Mouse (Mus musculus) layer of hippocampus, adult 11-12 months (tissue): ENCODE results near the gene Sugp1.
"Not testable (repeated sequence)": the region's sequence is repeated elsewhere in the genome, so short reads cannot be mapped to it uniquely, and the experiment has no call there.

Experiments used
- DNase-seq: peaks from one replicate; pipeline ENCODE4 v3.0.0; 2022; ENCODE audit warnings: low spot score

The Sugp1 gene

DNA sequence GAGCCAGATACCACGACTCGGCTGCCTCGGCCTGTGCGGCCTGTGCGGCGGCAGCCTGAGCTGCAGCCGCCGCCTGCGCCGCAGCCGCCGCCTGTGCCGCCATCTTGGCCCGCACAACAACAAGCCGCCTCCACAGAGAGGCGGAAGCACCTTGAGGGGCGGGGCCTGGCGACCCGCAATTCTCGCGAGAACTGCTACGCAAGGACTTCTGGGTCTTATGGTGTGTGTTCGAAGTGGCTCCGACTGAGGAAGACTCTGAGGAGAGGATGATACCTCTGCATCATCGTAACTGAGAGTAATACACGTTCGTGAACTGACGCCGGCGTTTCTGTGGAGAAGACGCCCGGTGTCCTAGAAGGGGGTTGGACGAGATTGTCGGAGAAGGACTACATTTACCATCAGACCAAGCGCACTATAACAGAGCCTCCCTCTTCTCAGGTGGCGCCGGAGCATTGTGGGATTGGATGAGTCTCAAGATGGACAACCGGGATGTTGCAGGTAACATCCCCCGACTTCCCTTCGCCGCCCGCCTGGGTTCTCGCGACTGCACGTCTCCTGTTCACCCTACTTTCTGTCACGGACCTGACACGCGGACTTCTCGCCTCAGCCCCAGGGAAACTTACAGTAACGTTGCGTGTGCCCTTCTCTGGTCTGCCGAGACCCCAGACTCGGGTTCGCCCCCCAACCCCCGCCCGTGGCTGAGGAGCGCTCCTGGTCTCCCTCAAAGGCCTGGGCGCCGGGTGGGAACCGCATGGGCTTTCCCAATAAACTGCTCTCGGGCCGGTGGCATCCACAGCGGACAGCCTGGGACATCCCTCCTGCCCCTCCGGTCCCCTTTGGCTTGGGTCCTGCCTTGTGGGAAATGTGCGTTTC is at the start of gene Sugp1, which contains the start of gene Mau2:
Sugp1 (plus strand) TSS at position 231 of the 873 bp plus-strand sequence.
Mau2 (minus strand) TSS at position 152 of the 873 bp plus-strand sequence.
- DNase-seq = peak; percentile 95

DNA sequence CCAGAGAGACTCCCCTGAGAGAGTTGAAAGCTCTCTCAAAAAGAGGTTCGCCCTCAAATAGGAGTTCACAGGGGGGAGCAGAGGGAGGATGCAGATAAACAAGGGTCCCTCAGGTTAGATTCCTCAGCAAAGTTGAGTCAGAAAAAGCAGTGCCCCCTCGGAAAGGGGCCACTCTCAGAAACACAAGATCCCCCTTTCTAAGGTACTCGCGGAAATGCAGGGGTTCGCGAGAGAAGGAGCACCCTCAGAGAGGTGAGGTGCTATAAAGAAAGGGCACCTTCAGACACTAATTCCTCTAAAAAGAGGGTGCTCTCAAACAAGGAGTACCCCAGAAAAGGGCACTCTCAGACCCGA is 47.2 kb upstream of the Sugp1 start:
- DNase-seq = no peak

DNA sequence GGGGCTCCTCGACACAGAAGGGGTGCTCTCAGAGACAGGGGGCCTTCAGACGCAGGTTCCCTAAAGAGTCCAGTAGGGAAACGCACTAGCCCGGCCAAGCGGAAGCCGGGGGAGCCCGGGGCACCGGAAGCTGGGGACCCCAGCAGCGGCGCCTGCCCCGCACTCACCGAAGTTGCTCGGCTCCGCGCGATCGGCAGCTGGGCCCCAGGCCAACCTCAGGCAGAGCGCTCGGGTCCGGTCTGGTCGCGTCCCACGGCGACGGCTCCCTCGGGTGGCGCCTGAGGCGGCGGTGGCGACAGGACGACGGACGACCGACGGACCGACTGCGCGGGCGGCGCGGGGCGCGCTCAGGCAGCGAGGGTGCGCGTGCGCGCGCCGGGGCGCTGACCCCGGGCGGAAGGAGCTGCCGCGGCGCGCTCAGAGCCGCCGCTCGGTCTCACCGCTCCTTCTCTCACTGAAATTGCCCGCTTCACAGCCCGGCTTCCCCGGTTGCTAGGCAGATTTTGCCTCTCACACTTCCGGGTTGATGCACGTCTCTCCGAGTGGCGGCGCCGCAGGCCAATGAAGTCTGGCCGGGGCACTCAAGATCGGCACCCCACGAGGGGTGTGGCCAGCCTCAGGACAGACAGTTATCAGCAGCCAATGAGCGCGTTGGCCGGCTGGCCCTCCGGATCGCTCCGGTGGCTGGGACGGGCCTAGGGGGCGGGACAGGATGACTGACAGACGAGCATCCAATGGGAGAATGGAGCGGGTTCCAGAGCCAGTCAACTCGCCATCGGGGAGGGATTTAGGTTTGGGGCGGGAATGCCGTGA is 46.6 kb upstream of the Sugp1 start, which contains the start of gene Gatad2a:
Gatad2a (minus strand) TSS at position 609 of the 813 bp plus-strand sequence.
- DNase-seq = peak; percentile 100

DNA sequence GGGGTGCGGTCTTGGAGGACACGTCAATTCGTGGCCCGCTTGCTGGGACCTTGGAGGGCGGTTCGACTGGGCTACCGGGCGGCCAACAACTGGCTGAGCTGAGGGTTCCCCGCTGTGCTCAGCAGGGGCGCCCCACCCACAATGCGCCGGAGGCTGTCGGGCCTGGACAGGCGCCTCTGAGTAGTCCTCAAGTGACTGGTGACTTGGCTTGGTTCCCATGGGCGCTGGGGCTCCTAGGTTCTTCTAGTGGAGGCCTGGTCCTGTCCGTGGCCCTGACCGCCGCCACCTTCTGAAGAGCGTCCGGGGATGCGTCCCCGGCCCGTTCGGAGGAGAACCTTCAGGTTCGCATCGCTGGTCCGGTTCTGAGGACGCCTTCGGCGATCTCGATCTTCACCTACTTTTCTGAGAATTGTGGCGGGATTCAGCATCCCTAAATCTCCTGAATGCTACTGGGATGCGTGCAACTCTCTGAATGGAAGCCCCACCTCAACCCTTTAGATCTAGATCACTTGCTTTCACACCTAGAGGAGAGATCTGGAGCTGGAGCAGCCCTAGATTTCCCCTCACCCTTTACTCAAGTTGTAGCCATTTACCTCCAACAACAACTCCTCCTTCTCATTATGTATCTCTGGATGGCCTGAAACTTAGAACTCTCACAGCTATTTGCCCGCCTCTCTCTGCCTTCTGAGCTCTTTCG is 45.9 kb upstream of the Sugp1 start:
- DNase-seq = no peak

DNA sequence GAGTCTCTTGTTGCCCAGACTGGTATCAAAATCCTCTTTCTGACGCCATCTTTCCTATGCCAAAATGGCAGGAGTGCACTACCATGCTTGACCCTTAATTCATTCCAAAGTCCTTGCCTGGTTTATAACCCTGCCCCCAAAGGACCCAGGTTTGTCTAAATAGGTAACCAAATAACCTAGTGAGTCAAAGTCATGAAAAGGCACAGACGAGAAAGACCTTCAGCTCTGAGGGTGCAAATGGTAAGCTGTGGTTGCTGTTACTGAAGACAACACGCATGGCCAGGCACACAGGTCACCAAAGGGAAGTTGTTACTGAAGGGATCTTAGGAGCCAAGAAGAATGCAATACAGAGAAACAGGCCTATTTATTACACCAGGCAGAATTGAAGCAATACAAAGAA is 43.9 kb upstream of the Sugp1 start:
- no peak for DNase-seq

DNA sequence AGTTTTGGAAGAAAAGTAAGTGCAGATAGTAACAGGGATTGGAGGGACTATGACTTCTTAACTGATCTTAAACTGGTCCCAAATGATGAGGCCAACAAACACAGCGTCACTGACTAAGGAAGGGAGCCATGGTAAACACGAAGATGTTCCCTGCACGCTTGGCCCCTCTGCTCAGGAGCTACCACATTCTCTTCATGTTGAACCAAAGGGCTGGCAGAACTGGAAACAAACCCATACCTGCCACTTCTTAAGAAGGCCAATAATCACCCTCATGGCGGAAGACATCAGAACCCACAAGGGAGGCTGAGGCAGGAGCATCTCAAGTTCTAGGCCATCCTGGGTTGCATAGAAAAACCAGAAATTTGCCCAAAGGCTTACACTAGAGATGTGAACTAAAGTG is 43.4 kb upstream of the Sugp1 start:
- no peak for DNase-seq

DNA sequence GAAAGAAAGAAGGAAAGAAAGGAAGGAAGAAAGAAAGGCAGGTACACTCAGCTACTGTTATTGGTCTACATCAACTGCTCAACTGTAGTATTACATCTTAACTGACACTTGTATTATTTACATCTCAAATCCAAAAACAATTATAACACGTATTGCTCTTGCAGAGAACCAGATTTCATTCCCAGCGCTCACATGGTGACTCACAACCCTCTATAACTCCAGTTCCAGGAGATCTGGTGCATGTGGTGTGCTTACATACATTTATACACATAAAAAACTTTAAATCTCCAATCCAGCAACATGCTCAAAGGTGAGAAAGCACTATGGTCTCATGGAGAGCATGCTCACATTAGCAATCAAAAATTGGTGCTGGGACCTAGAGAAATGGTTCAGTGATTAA is 42.4 kb upstream of the Sugp1 start:
- DNase-seq = no peak

DNA sequence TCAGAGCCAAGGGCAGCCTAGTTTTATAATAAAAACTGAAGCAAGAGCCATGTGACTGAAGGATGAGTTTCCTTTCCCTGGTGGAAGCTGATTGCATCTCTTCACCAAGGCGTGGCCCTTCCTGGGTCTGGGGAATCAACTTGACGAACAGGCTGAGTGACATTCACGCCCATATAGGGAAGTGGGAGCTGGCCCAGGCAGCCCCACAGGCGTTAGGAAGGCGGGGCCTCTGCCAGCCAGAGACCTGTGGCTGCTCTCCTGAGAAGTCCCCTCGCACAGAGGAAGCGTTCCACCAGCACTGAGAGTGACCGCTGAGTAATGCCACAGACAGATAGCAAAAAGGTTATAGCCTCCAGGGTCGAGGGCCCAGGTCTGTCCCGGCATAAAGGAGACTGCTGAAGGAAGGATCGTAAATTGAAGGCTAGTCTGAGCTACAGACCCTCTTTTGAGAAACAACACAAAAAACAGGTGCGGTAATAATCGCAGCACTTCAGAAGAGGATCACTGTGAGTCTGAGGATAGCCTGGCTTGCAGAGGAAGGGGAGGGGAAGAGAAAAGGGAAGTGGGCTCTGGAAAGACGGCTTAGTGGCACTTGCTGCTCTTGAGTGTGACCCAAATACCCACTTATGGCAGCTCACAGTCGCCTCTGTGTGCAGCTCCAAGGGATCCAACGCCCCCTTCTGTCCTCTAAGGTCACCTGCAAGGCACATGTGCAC is 41.3 kb upstream of the Sugp1 start:
- DNase-seq = peak; percentile 37

DNA sequence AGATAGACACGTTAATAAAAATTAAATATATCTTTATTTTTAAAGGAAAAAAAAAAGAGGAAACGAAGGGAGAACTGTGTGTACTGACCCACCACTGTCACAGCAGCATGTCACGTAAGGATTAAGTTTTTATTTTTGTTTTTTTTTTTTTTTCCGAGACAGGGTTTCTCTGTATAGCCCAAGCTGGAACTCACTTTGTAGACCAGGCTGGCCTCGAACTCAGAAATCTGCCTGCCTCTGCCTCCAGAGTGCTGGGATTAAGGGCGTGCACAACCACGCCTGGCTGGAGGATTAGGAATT is 40.8 kb upstream of the Sugp1 start:
- DNase-seq = not testable (repeated sequence)

DNA sequence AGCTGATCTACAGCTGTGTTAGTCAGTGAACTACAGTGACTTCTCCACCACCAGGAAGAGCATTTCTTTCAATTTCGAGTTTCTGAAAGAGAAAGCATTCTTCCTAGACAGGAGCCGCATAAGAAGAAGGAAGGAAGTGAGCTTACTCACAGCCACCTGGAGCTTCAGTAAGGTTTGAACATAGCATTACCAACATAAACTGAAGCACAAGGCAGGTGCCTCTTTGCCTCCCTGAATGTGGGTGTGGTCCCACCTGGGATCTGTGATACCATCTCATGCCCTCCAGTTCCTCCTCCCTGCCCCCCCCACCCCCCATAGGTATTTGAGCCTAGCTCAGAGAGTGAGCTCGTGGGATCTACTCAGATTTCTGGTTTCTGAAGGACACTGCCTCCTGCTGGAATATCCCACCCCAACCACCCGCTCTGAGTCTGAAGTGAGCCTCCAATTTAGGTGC is 39.4 kb upstream of the Sugp1 start:
- DNase-seq = no peak

DNA sequence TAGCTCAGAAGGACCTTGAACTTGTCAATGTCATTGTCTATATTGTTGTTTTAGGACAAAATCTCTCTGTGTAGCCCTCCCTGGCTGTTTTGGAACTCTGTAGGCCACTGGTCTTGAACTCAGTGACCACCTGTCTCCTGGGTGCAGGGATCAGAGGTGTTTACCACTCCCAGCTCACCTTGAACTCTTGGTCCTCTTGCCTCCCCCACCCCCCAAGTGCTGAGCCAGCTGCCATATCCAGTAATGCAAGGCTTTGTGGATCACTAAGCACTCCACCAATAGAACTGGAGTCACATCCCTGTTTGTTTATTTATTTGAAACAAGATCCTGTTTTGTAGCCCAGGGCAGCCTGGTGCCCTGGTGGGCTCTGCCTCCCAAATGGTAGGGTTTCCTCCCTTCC is 38.3 kb upstream of the Sugp1 start:
- no peak for DNase-seq

DNA sequence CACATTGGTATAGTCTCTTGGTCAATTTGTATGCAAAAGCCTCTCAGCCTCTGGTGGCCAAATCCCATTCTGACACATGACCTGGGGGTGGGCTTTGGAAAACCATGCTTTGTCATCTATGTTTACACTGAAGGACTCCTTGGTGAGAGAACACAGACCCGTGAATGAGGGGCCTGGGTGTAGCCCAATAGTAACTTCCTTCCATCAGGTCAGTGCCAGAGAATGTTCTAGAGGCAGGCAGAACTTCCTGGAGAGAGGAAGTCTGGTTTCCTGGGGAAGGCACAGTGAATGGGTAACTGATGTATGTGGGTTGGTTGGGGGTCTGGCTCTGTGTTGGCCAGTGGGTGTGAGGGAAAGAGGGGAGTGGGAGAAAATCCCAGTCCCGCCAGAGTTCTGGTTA is 37.4 kb upstream of the Sugp1 start:
- no peak for DNase-seq

DNA sequence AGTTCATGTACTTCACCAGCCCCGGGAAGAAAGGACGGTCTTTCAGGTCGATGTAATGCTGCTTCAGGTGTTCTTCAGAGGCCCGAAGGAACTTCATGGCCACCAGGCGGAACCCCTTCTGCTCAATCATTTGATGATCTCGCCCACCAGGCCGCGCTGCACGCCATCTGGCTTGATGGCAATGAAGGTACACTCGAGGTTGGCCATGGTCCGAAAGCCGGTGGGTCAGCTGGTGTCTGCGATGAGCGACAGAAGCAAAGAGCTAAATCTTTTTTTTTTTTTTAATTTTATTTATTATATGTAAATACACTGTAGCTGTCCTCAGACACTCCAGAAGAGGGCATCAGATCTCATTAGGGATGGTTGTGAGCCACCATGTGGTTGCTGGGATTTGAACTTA is 31.8 kb upstream of the Sugp1 start:
- not testable (repeated sequence) for DNase-seq

DNA sequence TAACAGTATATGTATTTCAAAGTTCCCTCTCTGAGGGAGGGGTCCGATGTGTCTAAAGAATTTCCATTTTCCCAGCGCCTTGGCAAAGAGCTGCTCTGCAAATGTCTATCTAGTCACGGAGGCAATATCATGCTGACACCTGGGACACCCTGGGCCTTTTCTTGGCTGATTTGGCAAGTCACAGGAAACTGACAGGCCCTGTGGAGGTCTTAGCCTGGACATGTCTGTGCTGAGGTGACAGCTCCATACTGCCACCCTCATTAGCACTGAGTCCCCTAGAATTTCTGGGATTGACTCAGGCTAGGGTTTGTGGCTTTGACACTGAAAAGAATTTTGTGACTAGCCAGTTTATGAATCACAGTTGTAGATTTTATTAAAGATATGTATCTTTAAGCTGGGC is 30.3 kb upstream of the Sugp1 start:
- no peak for DNase-seq

DNA sequence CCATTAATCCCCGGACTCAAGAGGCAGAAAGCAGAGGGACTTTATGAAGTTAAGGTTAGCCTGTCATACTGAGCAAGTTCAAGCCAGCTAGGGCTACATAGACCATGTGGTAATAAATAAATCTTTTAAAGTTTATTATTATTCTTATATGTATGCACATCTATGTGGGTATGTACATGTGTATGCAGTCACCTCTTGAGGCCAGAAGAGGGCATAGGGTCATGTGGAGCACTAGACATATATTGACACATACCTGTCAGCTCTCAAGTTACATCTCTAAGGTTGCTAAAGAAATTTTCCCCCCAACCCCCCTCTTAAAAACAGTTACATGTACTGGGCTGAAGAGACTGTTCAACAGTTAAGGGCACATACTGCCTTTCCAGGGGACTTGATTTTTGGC is 29.9 kb upstream of the Sugp1 start:
- no peak for DNase-seq

DNA sequence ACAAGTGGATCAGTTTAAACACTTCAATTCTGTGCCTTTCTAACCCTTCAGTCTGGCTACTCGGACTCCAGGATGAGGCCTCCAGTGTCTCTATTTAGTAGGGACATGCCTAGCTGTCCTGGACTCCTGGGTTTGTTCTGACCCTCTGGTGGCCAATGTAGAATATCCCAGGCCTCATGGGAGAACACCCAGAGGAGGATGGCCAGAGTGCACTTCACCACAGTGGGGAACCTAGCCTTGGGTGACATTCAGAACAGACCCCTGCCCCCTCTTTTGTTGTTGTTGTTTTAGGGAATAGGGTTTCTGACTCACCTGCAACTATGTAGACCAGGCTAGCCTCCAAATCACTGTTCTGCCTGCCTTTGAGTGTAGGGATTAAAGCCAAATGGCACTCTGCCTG is 27.6 kb upstream of the Sugp1 start:
- DNase-seq = no peak

DNA sequence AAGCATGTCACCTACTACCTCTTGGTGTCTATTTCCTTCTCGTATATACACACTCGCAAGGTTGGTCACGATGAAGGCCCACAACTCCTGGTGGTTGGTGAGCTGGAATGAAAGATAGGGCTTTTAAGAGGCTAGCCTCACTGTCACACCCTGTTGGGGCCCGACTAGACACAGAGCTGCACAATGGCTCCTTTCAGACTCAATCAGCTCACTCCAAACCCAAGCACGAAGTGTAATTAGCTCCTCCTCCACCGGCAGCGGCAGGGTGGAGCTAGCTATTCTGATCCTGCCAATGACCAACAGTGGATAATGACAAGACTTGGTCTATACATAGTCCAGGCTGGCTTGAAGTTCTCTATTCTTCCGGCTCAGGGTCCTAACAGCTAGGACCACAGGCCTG is 19.0 kb upstream of the Sugp1 start:
- DNase-seq = peak; percentile 33

DNA sequence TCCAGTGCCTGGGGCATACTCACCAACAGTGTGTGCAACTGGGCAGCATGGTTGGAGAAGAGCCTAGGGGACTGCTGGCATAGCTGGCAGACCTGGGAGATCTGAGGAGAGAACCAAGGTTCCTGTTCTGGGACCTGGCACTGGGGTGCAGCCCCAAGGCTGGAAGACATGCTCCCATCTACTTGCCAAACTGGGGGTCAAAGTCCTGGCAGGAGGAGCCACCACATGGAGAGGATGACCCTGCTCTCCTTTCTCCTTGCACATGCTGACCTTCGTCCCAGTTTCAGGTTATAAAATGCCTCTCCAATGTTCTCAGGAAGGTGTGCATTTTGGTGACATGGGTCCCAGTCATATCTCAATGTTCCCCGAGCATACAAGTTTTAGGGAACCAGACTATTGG is 16.5 kb upstream of the Sugp1 start:
- no peak for DNase-seq

DNA sequence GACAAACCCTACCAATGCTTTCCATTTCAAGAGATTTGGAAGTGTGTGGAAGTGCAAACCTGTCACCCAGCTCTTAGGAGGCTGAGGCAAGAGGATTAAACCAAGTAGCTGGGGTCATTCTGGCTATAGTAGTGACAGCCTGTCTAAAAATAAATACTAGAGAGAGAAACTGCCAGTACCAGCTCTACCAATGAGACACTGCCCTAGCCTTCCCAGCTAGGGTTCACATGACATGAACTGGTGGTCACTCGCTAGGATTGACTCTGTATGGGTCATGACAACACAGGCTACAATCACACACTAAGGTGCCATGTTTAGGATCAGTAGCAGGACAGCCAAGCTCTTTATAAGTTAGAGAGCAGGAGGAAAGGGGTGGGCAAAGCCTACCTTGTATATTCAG is 12.4 kb upstream of the Sugp1 start:
- DNase-seq = no peak

DNA sequence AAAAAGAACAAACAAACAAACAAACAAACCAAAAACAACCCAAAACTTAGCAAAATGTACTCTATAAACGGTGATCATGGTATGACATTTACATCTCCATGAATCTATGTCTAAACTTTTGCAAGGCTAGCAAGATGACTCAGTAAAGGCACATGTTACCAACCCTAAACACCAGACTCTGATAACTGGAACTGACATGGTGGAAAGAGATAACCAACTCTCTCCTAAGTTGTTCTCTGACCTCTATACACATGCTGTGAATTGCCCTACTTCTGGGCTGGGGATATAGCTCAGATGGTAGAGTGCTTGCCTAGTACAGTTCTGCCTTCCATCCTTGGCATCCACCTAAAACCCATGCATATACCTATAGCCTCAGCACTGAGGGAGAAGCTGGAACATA is 4.6 kb upstream of the Sugp1 start:
- no peak for DNase-seq

DNA sequence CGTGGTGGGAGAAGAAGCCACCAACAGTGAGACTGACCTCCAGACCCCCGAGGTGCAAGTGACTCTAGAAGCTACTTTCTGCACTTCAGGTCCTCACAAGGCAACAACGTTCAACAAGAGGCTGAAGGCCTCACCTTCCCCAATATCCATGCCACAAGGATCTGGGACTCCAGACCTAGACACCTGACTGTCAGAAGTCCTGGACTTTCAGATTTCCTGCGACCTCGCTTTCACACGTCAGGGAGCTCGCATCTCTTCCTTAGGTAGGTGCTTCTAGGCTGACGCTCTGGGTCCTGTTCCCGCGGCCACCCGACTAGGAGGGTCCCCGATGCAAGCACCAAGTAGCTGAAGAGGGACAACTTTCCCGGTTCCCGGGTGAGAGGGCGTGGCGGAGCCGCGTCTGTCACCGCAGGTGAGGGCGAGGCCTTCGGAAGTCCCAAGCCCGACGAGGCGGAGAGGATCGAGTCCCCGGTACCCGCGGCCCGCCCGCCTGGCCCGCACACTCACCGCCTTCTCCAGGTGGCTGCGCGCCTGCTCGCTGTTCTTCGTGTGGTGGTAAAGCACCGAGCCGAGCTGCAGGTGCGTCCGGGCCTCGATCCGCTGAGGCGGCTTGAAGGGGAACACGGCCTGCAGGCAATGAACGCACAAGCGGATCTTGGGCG is 597 bp upstream of the Sugp1 start:
- peak; percentile 9 for DNase-seq

DNA sequence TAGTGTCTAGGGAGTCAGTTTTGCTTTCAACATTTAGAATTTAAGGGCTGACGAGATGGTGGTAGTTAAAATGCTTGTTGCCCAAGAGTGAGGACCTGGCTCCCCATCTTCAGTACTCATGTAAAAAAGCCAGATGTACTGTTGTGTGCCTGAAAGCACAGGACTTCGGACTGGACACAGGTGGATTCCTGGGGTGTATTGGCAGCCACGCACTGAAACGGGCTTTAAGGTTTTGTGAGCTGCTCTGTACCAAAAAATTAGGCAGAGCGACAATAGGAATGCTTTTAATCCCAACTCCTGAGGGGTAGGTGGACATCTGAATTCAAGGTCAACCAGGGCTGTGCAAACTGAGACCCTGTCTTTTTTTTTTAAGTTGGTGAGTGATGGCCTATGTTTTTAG is 1.4 kb downstream of the Sugp1 start:
- no peak for DNase-seq
